Mouse (Mus musculus): ENCODE results near the gene Mark2. TPM values are rescaled to one million over a fixed set of nuclear protein-coding genes. Genes with fewer than 3 reads are reported as not detected.

The Mark2 gene
- 32.2 and 32.6 TPM in 2 replicates for polyA plus RNA-seq (2015; fragmentation: Nextera tagmentation; extraction: Ambion mirVana)

DNA sequence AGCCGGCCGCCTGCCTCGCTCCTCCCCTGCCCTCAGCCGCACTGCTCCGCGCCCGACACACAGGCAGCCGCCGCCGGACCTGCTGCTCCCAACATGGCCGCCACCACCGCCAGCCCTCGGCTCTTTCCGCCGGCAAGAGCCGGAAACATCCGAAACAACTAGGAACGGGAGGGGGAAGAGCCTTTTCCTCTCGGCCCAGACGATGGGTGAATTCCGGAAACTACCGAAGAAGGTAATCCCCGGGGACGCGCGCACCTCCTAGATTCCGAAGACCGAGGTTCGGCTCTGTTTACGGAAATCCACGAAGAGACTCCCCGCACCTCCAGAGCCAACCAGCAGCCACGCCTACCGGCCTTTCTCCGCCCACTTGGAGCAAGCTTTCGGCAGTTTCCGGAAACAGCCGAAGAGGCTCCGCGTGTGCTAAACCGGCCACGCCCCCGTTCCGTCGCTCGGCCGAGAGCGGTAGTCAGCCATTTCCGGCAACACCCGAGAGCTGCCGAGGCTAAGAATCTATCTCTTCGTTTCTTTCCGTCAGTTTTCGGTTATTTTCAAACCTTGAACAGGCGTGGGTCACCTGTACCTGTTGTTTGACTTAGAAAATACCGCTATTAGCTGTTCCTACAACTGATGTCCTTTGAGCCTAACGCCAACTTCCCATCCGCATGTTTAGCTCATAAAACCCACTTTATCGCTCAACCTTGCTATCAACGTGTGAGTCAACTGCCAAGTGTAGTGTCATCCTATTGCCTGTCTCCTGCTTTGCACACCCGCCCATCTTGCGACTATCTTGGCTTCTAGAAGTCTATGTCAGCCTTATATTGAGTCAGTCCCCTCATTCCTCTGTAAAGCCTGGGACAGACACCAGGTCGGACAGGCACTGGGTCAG, at the start of gene Mark2:
TSS of gene Mark2 (minus strand) at position 349 of the 886 bp plus-strand sequence.

DNA sequence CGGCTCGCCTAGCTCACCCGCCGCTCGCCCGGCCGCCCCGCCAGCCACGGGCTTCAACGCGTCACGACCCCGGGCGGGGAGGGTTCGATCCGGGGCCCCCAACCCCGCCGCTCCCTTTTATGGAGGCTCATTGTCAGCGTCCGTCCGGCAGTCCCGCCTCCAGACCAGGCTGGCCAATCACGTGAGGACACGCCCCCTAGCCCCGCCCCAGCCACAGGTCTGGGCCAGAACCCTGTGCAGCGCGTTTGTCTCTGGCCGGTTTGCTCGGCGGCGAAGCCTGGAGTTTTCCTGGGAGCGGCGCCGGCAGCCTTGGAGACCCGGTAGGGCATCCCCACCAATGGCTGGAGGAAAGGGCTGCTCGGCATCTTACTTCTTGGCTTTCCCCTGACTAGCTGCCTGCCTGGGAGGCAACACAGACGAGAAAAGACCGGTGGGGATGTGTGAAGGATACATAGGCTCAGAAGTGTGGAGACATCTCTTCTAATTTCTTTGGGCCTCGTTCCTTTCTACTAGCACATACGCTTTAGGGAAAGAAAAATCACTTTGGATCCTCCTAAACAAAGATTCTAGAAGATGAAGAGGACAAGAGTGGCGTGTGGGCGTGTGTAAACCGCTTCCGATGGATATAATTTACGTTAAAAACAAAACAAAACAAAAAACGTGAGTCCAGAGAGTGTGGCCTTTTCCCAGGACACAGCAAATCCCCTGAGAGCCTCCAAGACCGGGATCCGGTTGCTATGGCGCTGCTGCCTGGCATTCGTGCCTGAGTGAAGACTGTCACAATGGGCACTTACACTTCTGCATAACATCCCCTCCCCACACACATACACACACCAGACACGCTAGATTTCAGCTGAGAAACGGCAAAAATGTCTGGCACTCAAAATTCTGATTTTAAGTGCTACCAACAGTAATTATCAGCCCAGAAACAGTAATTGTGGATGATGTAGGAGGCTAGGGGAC, 41.5 kb upstream of the Mark2 start, which contains the start of gene Spindoc:
TSS of gene Spindoc (minus strand) at position 92 of the 963 bp plus-strand sequence.

DNA sequence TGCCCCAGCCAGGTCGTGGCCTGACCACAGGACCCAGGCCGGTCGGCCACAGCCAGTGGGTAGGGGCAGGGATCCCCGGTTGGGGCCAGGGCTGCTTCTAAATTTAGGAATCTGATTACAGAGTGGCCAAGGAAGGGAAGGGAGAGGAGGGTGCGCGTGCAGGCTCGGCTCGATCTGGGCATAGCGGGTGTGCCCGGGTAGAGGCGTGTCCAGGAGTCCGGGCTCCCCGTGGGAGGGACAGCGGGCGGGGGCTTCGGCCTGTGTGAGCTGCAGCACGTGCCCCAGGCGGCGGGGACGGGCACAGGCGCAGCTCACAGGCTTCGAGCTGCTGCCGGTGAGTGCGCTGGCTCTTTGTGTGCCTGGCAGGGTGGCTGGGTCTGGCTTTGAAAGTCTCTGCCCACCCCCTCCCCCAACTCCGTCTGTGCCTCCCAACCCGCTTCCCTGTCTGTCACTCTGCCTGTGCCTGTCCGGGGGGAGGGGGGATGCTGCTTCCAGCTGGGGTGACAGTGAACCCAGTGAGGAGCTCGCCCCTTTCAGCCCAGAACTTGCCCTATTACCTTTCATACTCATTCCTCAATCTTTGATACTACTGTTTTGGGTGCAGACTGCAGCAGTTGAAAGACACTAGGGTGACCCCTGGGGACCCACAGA, 74.4 kb downstream of the Mark2 start, which contains the start of gene Rcor2:
TSS of gene Rcor2 (plus strand) at position 235 of the 651 bp plus-strand sequence.

DNA sequence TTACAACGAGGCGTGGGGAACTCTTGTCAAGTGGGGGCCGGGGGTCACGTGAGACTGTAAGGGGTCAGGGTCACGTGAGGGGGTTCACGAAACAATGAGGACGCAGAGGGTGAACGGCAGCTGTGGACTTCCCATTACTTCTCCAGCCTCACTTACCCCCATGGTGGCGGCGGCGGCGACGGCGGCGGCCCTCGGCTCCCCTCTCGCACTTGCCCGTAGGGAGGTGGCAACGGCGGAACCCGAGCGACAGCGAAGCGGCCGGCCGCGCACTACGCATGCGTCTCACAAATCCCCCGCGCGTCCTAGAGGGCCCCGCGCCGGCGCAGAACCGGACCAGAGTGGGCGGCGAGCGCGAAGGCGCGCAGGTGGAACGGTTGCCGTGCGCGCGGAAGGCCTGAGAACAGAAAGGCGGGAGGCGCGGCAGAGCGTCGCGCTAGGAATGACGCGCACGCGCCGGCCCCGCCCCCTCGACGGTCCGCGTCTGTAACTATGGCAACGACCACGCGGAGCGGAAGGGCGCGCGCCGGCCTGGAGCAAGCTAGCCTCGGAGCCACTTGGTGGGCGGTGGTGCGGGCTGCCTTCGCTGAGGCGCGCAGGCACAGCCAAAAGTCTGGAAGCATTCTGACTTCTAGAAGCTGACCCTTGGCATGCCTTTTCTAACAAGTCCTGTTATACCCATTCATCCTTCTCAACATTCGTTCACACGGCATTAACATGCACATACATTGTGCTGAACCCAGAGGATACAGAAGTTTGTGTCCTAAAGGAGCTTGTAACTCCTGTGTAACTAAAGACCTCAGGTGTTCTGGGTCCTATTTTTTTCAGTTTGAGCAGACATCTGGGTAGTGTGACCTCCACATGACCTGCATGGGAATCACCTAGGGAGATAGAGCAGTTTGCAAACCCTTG, 100.6 kb downstream of the Mark2 start, which contains the start of gene Naa40:
TSS of gene Naa40 (minus strand) at position 402 of the 909 bp plus-strand sequence.

Other genes with a start within 250 kb of the Mark2 start
- gene Flrt1, start 236.1 kb downstream of the Mark2 start, polyA plus RNA-seq (2015; fragmentation: Nextera tagmentation; extraction: Ambion mirVana), result 0.68 and 0.73 TPM in 2 replicates
- 112 and 117 TPM in 2 replicates for gene Otub1, start 135.5 kb downstream of the Mark2 start, polyA plus RNA-seq (2015; fragmentation: Nextera tagmentation; extraction: Ambion mirVana)
- 1,989 and 2,052 TPM in 2 replicates for gene Cox8a, start 124.2 kb downstream of the Mark2 start, polyA plus RNA-seq (2015; fragmentation: Nextera tagmentation; extraction: Ambion mirVana)
- 17.7 and 19.7 TPM in 2 replicates for gene Naa40, start 100.7 kb downstream of the Mark2 start, polyA plus RNA-seq (2015; fragmentation: Nextera tagmentation; extraction: Ambion mirVana)
- 1.3 and 1.6 TPM in 2 replicates for gene Rcor2, start 74.5 kb downstream of the Mark2 start, polyA plus RNA-seq (2015; fragmentation: Nextera tagmentation; extraction: Ambion mirVana)
- gene Spindoc, start 41.1 kb upstream of the Mark2 start, polyA plus RNA-seq (2015; fragmentation: Nextera tagmentation; extraction: Ambion mirVana), result 16.6 and 19.6 TPM in 2 replicates
- 2.1 TPM in 2 replicates for gene 2700081O15Rik, start 75.8 kb upstream of the Mark2 start, polyA plus RNA-seq (2015; fragmentation: Nextera tagmentation; extraction: Ambion mirVana)
- 103 and 107 TPM in 2 replicates for gene Rtn3, start 141.4 kb upstream of the Mark2 start, polyA plus RNA-seq (2015; fragmentation: Nextera tagmentation; extraction: Ambion mirVana)
- 25.3 and 27.3 TPM in 2 replicates for gene Atl3, start 152.2 kb upstream of the Mark2 start, polyA plus RNA-seq (2015; fragmentation: Nextera tagmentation; extraction: Ambion mirVana)
- gene Pla2g16, start 215.6 kb upstream of the Mark2 start, polyA plus RNA-seq (2015; fragmentation: Nextera tagmentation; extraction: Ambion mirVana), result 12.4 and 13.4 TPM in 2 replicates